Mouse (Mus musculus) MEL (cell line): ENCODE data around the gene Cd5. TPM values are rescaled to one million over a fixed set of nuclear protein-coding genes. Genes with fewer than 3 reads are reported as not detected.

Experiments
- DNase-seq: peaks from one replicate; pipeline ENCODE4 v3.0.0; 2011; ENCODE audit warnings: low read depth, low spot score
- H3K27ac ChIP-seq: 2 replicates; pipeline ENCODE4 v1.5.1; 2012; ENCODE audit warnings: low read depth, mild to moderate bottlenecking, control low read depth, low read length, moderate library complexity; ENCODE audit not compliant: control insufficient read depth
- H3K27me3 ChIP-seq, 2 experiments: fragments of 150-350 bp in 1 of 2; sonication (generic) in 1 of 2; 2 replicates each; pipeline ENCODE4 v1.6.1; 2012; ENCODE audit warnings: low read length in 2 of 2, mild to moderate bottlenecking in 2 of 2, improper control_type of control experiment in 1 of 2, moderate library complexity in 1 of 2; ENCODE audit not compliant: insufficient read depth in 2 of 2, control insufficient read depth in 1 of 2
- H3K36me3 ChIP-seq, 2 experiments: 2 replicates each; pipeline ENCODE4 v1.6.1; 2012 to 2014; ENCODE audit warnings: low read length in 2 of 2, improper control_type of control experiment in 1 of 2, inconsistent platforms in 1 of 2, mild to moderate bottlenecking in 1 of 2; ENCODE audit not compliant: insufficient read depth in 2 of 2, control insufficient read depth in 1 of 2
- H3K4me1 ChIP-seq, 2 experiments: fragments of 150-350 bp in 1 of 2; sonication (generic) in 1 of 2; 2 replicates each; pipeline ENCODE4 v1.6.1; 2012; ENCODE audit warnings: low read length in 2 of 2, improper control_type of control experiment in 1 of 2, mild to moderate bottlenecking in 1 of 2; ENCODE audit not compliant: insufficient read depth in 2 of 2, control insufficient read depth in 1 of 2
- H3K4me3 ChIP-seq, 2 experiments: fragments of 150-350 bp in 1 of 2; sonication (generic) in 1 of 2; 2 replicates each; pipeline ENCODE4 v1.5.1; 2012; ENCODE audit warnings: low read depth in 2 of 2, low read length in 2 of 2, mild to moderate bottlenecking in 2 of 2, moderate library complexity in 2 of 2, control low read depth in 1 of 2, improper control_type of control experiment in 1 of 2; ENCODE audit not compliant: control insufficient read depth in 1 of 2, insufficient read depth in 1 of 2
- H3K79me2 ChIP-seq: 2 replicates; pipeline ENCODE4 v1.6.1; 2012; ENCODE audit warnings: mild to moderate bottlenecking, low read length, moderate library complexity; ENCODE audit not compliant: control insufficient read depth, poor library complexity, insufficient read depth
- H3K9ac ChIP-seq: 2 replicates; pipeline ENCODE4 v1.6.1; 2012; ENCODE audit warnings: low read depth, mild to moderate bottlenecking, control low read depth, low read length, moderate library complexity; ENCODE audit not compliant: control insufficient read depth, poor library complexity, severe bottlenecking
- H3K9me3 ChIP-seq: fragments of 150-350 bp; sonication (generic); replicated peaks from 2 replicates; pipeline ENCODE4 v1.6.1; 2012; ENCODE audit warnings: mild to moderate bottlenecking, low read length, improper control_type of control experiment, moderate library complexity; ENCODE audit not compliant: insufficient read depth
- CHD2 ChIP-seq: IDR thresholded peaks from 2 replicates; pipeline ENCODE4 v1.6.1; 2011; ENCODE audit warnings: low read length, improper control_type of control experiment
- CTCF ChIP-seq, 3 experiments: IDR thresholded peaks in 2 of 3; conservative IDR thresholded peaks in 1 of 3; 2 replicates each; pipeline ENCODE4 v1.5.1; 2011 to 2012; ENCODE audit warnings: low read length in 3 of 3, low read depth in 2 of 3, mild to moderate bottlenecking in 2 of 3, improper control_type of control experiment in 1 of 3, inconsistent platforms in 1 of 3, mixed read lengths in 1 of 3, moderate library complexity in 1 of 3; ENCODE audit not compliant: control insufficient read depth in 1 of 3, insufficient read depth in 1 of 3, poor library complexity in 1 of 3, severe bottlenecking in 1 of 3
- ELF1 ChIP-seq: IDR thresholded peaks from 2 replicates; pipeline ENCODE4 v1.6.1; 2014; ENCODE audit warnings: low read depth, mild to moderate bottlenecking, inconsistent platforms, low read length, improper control_type of control experiment, moderate library complexity
- GABPA ChIP-seq: IDR thresholded peaks from 2 replicates; pipeline ENCODE4 v1.6.1; 2012; ENCODE audit warnings: low read depth, mild to moderate bottlenecking, inconsistent platforms, low read length, improper control_type of control experiment, moderate library complexity
- MAZ ChIP-seq: IDR thresholded peaks from 2 replicates; pipeline ENCODE4 v1.6.1; 2012; ENCODE audit warnings: low read depth, mild to moderate bottlenecking, inconsistent platforms, low read length, improper control_type of control experiment
- MEF2A ChIP-seq: IDR thresholded peaks from 2 replicates; pipeline ENCODE4 v1.6.1; 2014; ENCODE audit warnings: low read depth, mild to moderate bottlenecking, inconsistent platforms, low read length, improper control_type of control experiment; ENCODE audit not compliant: poor library complexity, insufficient replicate concordance, severe bottlenecking; ENCODE audit errors: extremely low read depth
- NELFE ChIP-seq: IDR thresholded peaks from 2 replicates; pipeline ENCODE4 v1.6.1; 2011; ENCODE audit warnings: low read depth, low read length, improper control_type of control experiment
- NRF1 ChIP-seq: IDR thresholded peaks from 2 replicates; pipeline ENCODE4 v1.6.1; 2014; ENCODE audit warnings: low read depth, mild to moderate bottlenecking, inconsistent platforms, low read length, improper control_type of control experiment, moderate library complexity; ENCODE audit not compliant: poor library complexity, insufficient read depth, severe bottlenecking
- POLR2AphosphoS5 ChIP-seq: IDR thresholded peaks from 2 replicates; pipeline ENCODE4 v1.6.1; 2012; ENCODE audit warnings: low read depth, borderline replicate concordance, mild to moderate bottlenecking, inconsistent platforms, low read length, moderate library complexity, mixed read lengths
- RAD21 ChIP-seq: IDR thresholded peaks from 2 replicates; pipeline ENCODE4 v1.6.1; 2011; ENCODE audit warnings: mild to moderate bottlenecking, low read depth, low read length, improper control_type of control experiment
- RCOR1 ChIP-seq: IDR thresholded peaks from 2 replicates; pipeline ENCODE4 v1.6.1; 2012; ENCODE audit warnings: low read depth, mild to moderate bottlenecking, inconsistent platforms, low read length, improper control_type of control experiment
- SIN3A ChIP-seq: IDR thresholded peaks from 2 replicates; pipeline ENCODE4 v1.6.1; 2012; ENCODE audit warnings: low read length, improper control_type of control experiment, inconsistent platforms
- SMC3 ChIP-seq: IDR thresholded peaks from 2 replicates; pipeline ENCODE4 v1.6.1; 2011; ENCODE audit warnings: low read depth, low read length, improper control_type of control experiment
- TAL1 ChIP-seq: IDR thresholded peaks from 2 replicates; pipeline ENCODE4 v1.6.1; 2012; ENCODE audit warnings: mild to moderate bottlenecking, inconsistent platforms, low read length, moderate library complexity, mixed read lengths
- TBP ChIP-seq: IDR thresholded peaks from 2 replicates; pipeline ENCODE4 v1.8.0; 2011; ENCODE audit warnings: low read depth, low read length, improper control_type of control experiment
- USF1 ChIP-seq: IDR thresholded peaks from 2 replicates; pipeline ENCODE4 v1.6.1; 2014; ENCODE audit warnings: low read depth, mild to moderate bottlenecking, inconsistent platforms, low read length, improper control_type of control experiment, moderate library complexity
- USF2 ChIP-seq, 2 experiments: IDR thresholded peaks; 2 replicates each; pipeline ENCODE4 v1.6.1; 2011 to 2012; ENCODE audit warnings: improper control_type of control experiment in 2 of 2, low read length in 2 of 2, borderline replicate concordance in 1 of 2, inconsistent platforms in 1 of 2, low read depth in 1 of 2, mild to moderate bottlenecking in 1 of 2; ENCODE audit not compliant: insufficient read depth in 1 of 2
- ZC3H11A ChIP-seq: IDR thresholded peaks from 2 replicates; pipeline ENCODE4 v1.6.1; 2012; ENCODE audit warnings: low read depth, mild to moderate bottlenecking, inconsistent platforms, low read length, improper control_type of control experiment
- polyA plus RNA-seq, 2 experiments: library from polyadenylated mRNA; stranded (reverse) in 1 of 2; unstranded in 1 of 2; fragments of >175 nt in 1 of 2; fragments of >200 nt in 1 of 2; gene quantifications; 2 replicates each; pipeline versions ENCODE4 v1.2.1 to v1.2.4; 2012; ENCODE audit warnings: low replicate concordance in 2 of 2, low read depth in 1 of 2; ENCODE audit not compliant: insufficient read length in 2 of 2, insufficient read depth in 1 of 2, missing spikeins in 1 of 2
- total RNA-seq: library from RNA; depleted of rRNA; stranded (reverse); fragments of 300-350 nt; gene quantifications from 2 replicates; pipeline ENCODE4 v1.2.3, GENCODE M21; 2012

Gene Cd5
- total and polyA plus RNA-seq, 3 experiments, result not detected

- no peak overlapping the region for H3K27ac ChIP-seq
- H3K79me2 ChIP-seq, result no peaks in the 10 kb centered on the region
- no peak for DNase-seq
- H3K9ac ChIP-seq, result no peak overlapping the region
- no peaks in the 10 kb centered on the region for H3K27me3 ChIP-seq
- peaks cover 0 to 3% of the 10 kb centered on the region in 2 experiments; a peak in 2 of 4 replicates for H3K36me3 ChIP-seq
- H3K9me3 ChIP-seq, result no peaks in the 10 kb centered on the region
- H3K4me1 ChIP-seq, result 0 out of 4 replicates have a peak, but pooled peaks cover 0 to 4% of the 10 kb centered on the region in 2 experiments
- TF ChIP-seq TAL1 (no peak), POLR2AphosphoS5 (no peak), SIN3A (no peak), USF1 (no peak), RCOR1 (no peak), MEF2A (no peak), RAD21 (no peak), SMC3 (no peak), CTCF (IDR thresholded peaks at IDR 0.05 in 2 of 3, conservative IDR thresholded peaks at IDR 0.05 in 1 of 3; ENCODE audit: control insufficient read depth in 1 of 3, insufficient read depth in 1 of 3, low read depth in 2 of 3, low read length in 3 of 3, poor library complexity in 1 of 3, severe bottlenecking in 1 of 3) (no peak)
- TF ChIP-seq, all 39 proteins: peak for 0
- H3K4me3 ChIP-seq, result no peak overlapping the region
Measured at GRCm38 (mm10) chr19:10713551-10713950, 25.3 kb downstream of the Cd5 start.

DNA sequence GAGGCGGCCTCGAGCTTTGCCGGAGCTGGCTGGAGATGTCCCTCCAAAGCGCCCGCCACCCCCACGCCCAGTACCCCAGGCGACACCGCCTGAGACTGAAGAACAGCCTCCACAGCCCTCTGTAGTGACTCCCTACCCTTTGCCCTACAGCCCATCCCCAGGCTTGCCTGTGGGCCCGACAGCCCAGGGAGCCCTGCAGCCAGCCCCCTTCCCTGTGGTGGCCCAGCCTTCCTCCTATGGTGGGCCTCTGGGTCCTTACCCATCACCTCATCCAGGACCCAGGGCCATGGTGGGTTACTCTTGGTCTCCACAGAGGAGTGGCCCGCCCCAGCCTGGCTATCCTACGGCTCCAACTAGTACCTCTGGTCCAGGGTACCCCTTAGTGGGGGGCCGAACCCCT lies 26.2 kb downstream of the Cd5 start:
- TF ChIP-seq ZC3H11A (no peak), USF2 (IDR thresholded peaks at IDR 0.05; ENCODE audit: borderline replicate concordance in 1 of 2, insufficient read depth in 1 of 2, low read depth in 1 of 2, low read length in 2 of 2) (no peak), CHD2 (no peak), POLR2AphosphoS5 (no peak), NRF1 (no peak), MEF2A (no peak), MAZ (no peak), ELF1 (no peak), GABPA (no peak), TAL1 (no peak), NELFE (no peak), TBP (no peak), RAD21 (no peak)
- TF ChIP-seq, all 39 proteins: peak for 0
- Histone ChIP-seq H3K9ac (no peak overlapping the region), H3K9me3 (no peaks in the 10 kb centered on the region), H3K36me3 (peaks cover 0 to 3% of the 10 kb centered on the region in 2 experiments; a peak in 2 of 4 replicates), H3K27ac (no peak overlapping the region), H3K27me3 (no peaks in the 10 kb centered on the region), H3K79me2 (no peaks in the 10 kb centered on the region), H3K4me1 (0 out of 4 replicates have a peak, but pooled peaks cover 0 to 4% of the 10 kb centered on the region in 2 experiments), H3K4me3 (no peak overlapping the region)
- DNase-seq, result no peak
